In the genomic region with DNA sequence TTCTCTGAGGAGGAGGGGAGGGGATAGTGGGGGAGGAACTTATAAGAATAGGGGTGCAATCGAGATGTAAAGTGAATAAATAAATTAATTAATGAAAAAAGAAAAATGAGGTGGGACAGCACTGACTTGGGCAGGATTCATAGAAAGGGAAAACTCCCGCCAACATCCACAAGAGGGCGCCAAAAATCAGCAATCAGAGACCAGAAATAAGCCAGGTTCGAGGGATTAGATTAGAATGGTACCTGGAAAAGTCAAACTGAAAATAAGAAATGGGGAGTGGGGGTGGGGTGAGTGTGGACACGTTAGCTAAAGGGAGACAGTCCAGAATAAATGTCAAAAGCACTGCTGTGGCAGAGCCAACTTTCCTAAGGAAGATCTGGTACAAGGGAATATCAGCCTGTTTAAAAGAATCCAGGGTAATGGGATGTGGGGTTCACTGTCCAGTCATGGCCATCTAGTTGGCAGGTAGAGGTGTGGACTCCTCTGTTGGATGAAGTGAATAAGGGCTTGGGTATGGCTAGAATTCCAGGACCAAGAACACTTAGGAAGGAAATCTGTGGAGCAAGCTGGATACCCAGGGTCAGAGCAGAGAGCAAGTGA, we compare ENCODE assay signal across 9 mouse cellular contexts. TPM values are rescaled to one million over a fixed set of nuclear protein-coding genes. Genes with fewer than 3 reads are reported as not detected.
DNase-seq lines count a peak whose midpoint lies in the region; ATAC-seq and TF ChIP-seq lines count a peak whose summit lies in the region.
"Had no signal": no experiment of that assay in that cellular context is flagged by ENCODE, and none has a peak within 500 bp of the region (broad histone marks: within the 10 kb centered on the region; RNA-seq: fewer than 3 reads in every experiment).

No protein-coding gene starts in this region.

- no peaks in the 10 kb centered on the region for H3K27me3 ChIP-seq in forebrain, embryonic 11.5 days (ENCODE audit: control insufficient read depth, insufficient read depth, low read length)
- no peaks in the 10 kb centered on the region for H3K27me3 ChIP-seq in neural tube, embryonic 14.5 days (ENCODE audit: control insufficient read depth, insufficient read depth, low read length)
- H3K27me3 ChIP-seq: heart, embryonic 15.5 days had no signal

- H3K4me2 ChIP-seq in forebrain, embryonic 11.5 days (ENCODE audit: low read depth, low read length, severe bottlenecking), result no peak overlapping the region
- H3K4me2 ChIP-seq in neural tube, embryonic 14.5 days (ENCODE audit: low read depth, low read length), result no peak overlapping the region
- H3K4me2 ChIP-seq: heart, embryonic 15.5 days had no signal

- 5% methylated on average over 5 of the region's 5 CpGs for WGBS in forebrain, embryonic 11.5 days
- 0% methylated on average over 5 of the region's 5 CpGs for WGBS in large intestine, adult 2 months
- 2% methylated on average over 5 of the region's 5 CpGs for WGBS in neural tube, embryonic 14.5 days

- DNase-seq in ES-E14 (ENCODE audit: low read depth, low spot score), result peak; percentile 38
- peak; percentile 44 to 62 for DNase-seq in adrenal gland, postnatal 36 days
- DNase-seq in forebrain, embryonic 11.5 days (ENCODE audit: low spot score), result peak; percentile 77
- DNase-seq in large intestine, adult 2 months (ENCODE audit: low read depth, low spot score), result peak; percentile 47
- peak; percentile 49 to 63 for DNase-seq in lung, adult 18-20 months
- peak; percentile 62 for DNase-seq in thymus, postnatal 25 days

- peaks cover 0 to 2% of the 10 kb centered on the region in 2 experiments; a peak in 1 of 4 replicates for H3K4me1 ChIP-seq in ES-E14 (ENCODE audit: control insufficient read depth in 2 of 2, insufficient read depth in 2 of 2, low read length in 2 of 2, poor library complexity in 1 of 2)
- H3K4me1 ChIP-seq in forebrain, embryonic 11.5 days (replicated peaks; ENCODE audit: control insufficient read depth, insufficient read depth, low read length), result no peaks in the 10 kb centered on the region
- H3K4me1 ChIP-seq in neural tube, embryonic 14.5 days (ENCODE audit: control insufficient read depth, insufficient read depth, low read length), result no peaks in the 10 kb centered on the region

- ATAC-seq in forebrain, embryonic 11.5 days (replicated peaks; ENCODE audit: low FRiP score), result peak; percentile 49
- peak; percentile 27 to 51; a peak in 2 of 4 replicates for ATAC-seq in hematopoietic stem cell, adult 5-6 weeks (replicated peaks in 1 of 2; ENCODE audit: insufficient read depth in 1 of 2, low FRiP score in 2 of 2, low TSS enrichment in 1 of 2, low read depth in 1 of 2, poor library complexity in 2 of 2, severe bottlenecking in 2 of 2)
- peak; percentile 84 for ATAC-seq in neural tube, embryonic 14.5 days (ENCODE audit: low read depth)

- in situ Hi-C loops in ES-E14 (cut with MboI; ENCODE audit: low sequenced_read_pairs in 2 of 2, unreplicated experiment in 2 of 2), result no loop called here

- H3K36me3 ChIP-seq in ES-E14 (ENCODE audit: control insufficient read depth, insufficient read depth, low read length, poor library complexity, severe bottlenecking), result no peaks in the 10 kb centered on the region
- no peaks in the 10 kb centered on the region for H3K36me3 ChIP-seq in forebrain, embryonic 11.5 days (ENCODE audit: control insufficient read depth, insufficient read depth, low read length)
- no peaks in the 10 kb centered on the region for H3K36me3 ChIP-seq in neural tube, embryonic 14.5 days (ENCODE audit: control insufficient read depth, insufficient read depth, low read length)
- H3K36me3 ChIP-seq: heart, embryonic 15.5 days had no signal

- H3K9ac ChIP-seq in ES-E14 (ENCODE audit: insufficient read depth, low read depth, low read length, poor library complexity, severe bottlenecking), result no peak overlapping the region
- H3K9ac ChIP-seq in forebrain, embryonic 11.5 days (ENCODE audit: low read length), result no peak overlapping the region
- H3K9ac ChIP-seq in neural tube, embryonic 14.5 days (replicated peaks; ENCODE audit: low read depth, low read length), result no peak overlapping the region
- H3K9ac ChIP-seq: heart, embryonic 15.5 days had no signal

- no peaks in the 10 kb centered on the region for H3K9me3 ChIP-seq in ES-E14 (ENCODE audit: control insufficient read depth, insufficient read depth, low read depth, low read length)
- H3K9me3 ChIP-seq in forebrain, embryonic 11.5 days (ENCODE audit: control insufficient read depth, low read length), result no peaks in the 10 kb centered on the region
- no peaks in the 10 kb centered on the region for H3K9me3 ChIP-seq in neural tube, embryonic 14.5 days (ENCODE audit: control insufficient read depth, low read length)
- H3K9me3 ChIP-seq: heart, embryonic 15.5 days had no signal

- H3K4me3 ChIP-seq in ES-E14 (ENCODE audit: insufficient read depth in 1 of 2, low read depth in 1 of 2, low read length in 2 of 2, poor library complexity in 1 of 2, severe bottlenecking in 1 of 2), result no peak overlapping the region
- H3K4me3 ChIP-seq in forebrain, embryonic 11.5 days (ENCODE audit: low read depth, low read length), result no peak overlapping the region
- H3K4me3 ChIP-seq in neural tube, embryonic 14.5 days (ENCODE audit: low read depth, low read length), result no peak overlapping the region
- H3K4me3 ChIP-seq: heart, embryonic 15.5 days had no signal

- no peak overlapping the region for H3K27ac ChIP-seq in ES-E14 (ENCODE audit: insufficient read depth, low read depth, low read length, poor library complexity, severe bottlenecking)
- H3K27ac ChIP-seq in forebrain, embryonic 11.5 days (ENCODE audit: low read depth, low read length), result no peak overlapping the region
- no peak overlapping the region for H3K27ac ChIP-seq in neural tube, embryonic 14.5 days (ENCODE audit: low read depth, low read length)
- H3K27ac ChIP-seq: heart, embryonic 15.5 days had no signal

TF ChIP-seq in ES-E14, 5 proteins besides CTCF, POLR2A, EP300 and RAD21:
- TF ChIP-seq ZC3H11A (IDR thresholded peaks at IDR 0.05; ENCODE audit: borderline replicate concordance, low read depth, low read length), result peak; percentile 86
- TF ChIP-seq ZNF384 (IDR thresholded peaks at IDR 0.05; ENCODE audit: low read depth, low read length), result no peak

RNA-seq across cellular contexts. Expression of a gene that starts 41.9 kb away (rescaled TPM):
- 0.85 and 1.5 TPM in 2 replicates for total RNA-seq in ES-E14 (2012; rRNA removed)
- total RNA-seq in adrenal gland, postnatal 36 days (2021), result 1 to 10 TPM; 1.4 to 1.9 TPM
- 10.1 and 12.1 TPM in 2 replicates for polyA plus RNA-seq in forebrain, embryonic 11.5 days (2014; fragmentation: Nextera tagmentation; extraction: Ambion mirVana)
- total RNA-seq in hematopoietic stem cell, adult 5-6 weeks (2017), result 0.05 and 2.3 TPM in 2 replicates
- polyA plus RNA-seq in large intestine, adult 2 months (2012; rRNA removed), result 2.5 and 6.8 TPM in 2 replicates
- polyA plus RNA-seq in neural tube, embryonic 14.5 days (2014; fragmentation: Nextera tagmentation; extraction: Ambion mirVana), result 1.6 and 3.4 TPM in 2 replicates
